Mouse (Mus musculus): ENCODE measurements at regions not wholly inside any gene's neighbourhood (a gene's known extent, or its start where the extent isn't known, plus 50 kb on each side); places are given as distances from the start of the nearest gene placed in this dataset.
"Not testable (repeated sequence)": the region's sequence is repeated elsewhere in the genome, so short reads cannot be mapped to it uniquely, and the experiment has no call there.

DNA sequence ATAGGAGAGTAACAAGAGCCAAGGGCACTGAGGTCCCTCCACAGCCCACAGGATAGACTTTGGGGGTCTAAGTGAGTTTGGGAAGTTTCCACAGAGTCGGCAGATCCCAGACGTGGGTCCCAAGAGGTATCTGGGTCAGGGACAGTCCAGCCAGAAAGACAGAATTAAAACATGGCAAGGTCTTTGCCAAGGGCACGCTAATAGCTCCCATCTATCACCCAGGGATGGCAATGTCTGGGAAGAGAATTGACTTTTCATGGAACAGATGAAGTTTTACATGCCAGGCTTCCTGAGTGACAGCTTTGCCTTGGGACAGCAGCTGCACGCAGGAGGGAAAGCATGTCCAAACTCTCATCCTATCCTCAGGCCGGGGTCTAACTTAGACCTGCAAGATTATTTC is 563.5 kb downstream of the Gm10330 start:
- in situ Hi-C loops (cut with MboI, MseI): not testable (repeated sequence)

DNA sequence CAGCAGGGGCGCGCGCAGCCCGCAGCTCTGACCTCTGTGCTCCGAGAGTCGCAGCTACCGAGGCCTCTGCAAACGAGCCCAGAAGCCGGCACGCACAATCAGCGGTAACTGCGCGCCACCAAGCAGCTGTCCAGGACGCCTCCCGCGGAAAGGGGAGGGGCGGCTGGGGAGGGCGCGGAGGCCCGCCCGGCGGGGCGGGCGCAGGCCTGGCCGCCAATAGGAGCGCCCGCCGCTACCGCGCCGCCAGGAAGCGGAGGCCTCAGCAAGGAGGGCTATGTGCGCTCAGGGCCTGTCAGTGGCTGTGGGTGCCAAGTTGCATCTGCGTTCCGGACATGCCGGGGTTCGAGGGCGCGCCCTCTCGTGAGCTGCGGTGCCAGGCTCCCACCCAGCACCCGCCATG is 590.5 kb downstream of the Gm10330 start:
- in situ Hi-C loops (cut with MboI, MseI): loop anchor here (5.0 to 10.0 kb wide), 2 partner anchors 1055 to 1162 kb away; no protein-coding TSS in a partner anchor

DNA sequence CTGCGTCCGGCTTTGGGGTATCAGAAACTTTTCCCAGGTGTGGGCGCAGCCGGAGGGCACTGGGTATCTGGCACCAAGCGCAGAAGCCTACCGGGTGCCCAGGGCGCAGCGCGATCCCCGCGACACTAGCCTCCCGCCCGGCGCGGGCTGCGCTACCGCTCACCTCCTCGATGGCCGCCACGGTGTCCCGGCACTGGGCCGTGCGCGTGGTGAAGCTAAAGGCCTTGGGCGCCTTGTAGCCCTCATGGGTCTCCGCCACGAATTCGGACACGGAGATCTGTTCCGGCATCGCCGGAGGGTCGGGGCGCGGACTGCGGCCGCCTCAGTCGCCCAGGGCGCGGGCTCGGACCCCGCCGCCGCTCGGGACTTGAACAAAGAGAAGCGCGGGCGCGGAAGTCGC is 591.0 kb downstream of the Gm10330 start:
- in situ Hi-C loops (cut with MboI, MseI): loop anchor here (5.0 to 10.0 kb wide), 2 partner anchors 1056 to 1162 kb away; no protein-coding TSS in a partner anchor
